Mouse (Mus musculus) intestine, postnatal 0 days (tissue): ENCODE data around the gene Yipf1. TPM values are rescaled to one million over a fixed set of nuclear protein-coding genes. Genes with fewer than 3 reads are reported as not detected.

Experiments used
- ATAC-seq: fragments of 200-750 bp; cut with Nextera tagmentation; 2 replicates; pipeline ENCODE4 v1.8.0; 2017; ENCODE audit warnings: mild to moderate bottlenecking, moderate TSS enrichment, moderate library complexity
- H3K27ac ChIP-seq: fragments of 300-500 bp; sonication (generic); 2 replicates; pipeline ENCODE4 v1.5.1; 2014; ENCODE audit warnings: mild to moderate bottlenecking, low read depth, low read length, moderate library complexity
- H3K27me3 ChIP-seq: fragments of 300-500 bp; sonication (generic); replicated peaks from 2 replicates; pipeline ENCODE4 v1.6.1; 2014; ENCODE audit warnings: low read length, mixed read lengths; ENCODE audit not compliant: control insufficient read depth, insufficient read depth
- H3K36me3 ChIP-seq: fragments of 300-500 bp; sonication (generic); 2 replicates; pipeline ENCODE4 v1.6.1; 2014; ENCODE audit warnings: mild to moderate bottlenecking, moderate library complexity; ENCODE audit not compliant: control insufficient read depth, insufficient read depth
- H3K4me1 ChIP-seq: fragments of 300-500 bp; sonication (generic); replicated peaks from 2 replicates; pipeline ENCODE4 v1.6.1; 2014; ENCODE audit warnings: antibody characterized with exemption, low read length, mixed read lengths; ENCODE audit not compliant: control insufficient read depth, insufficient read depth
- H3K4me2 ChIP-seq: fragments of 300-500 bp; sonication (generic); replicated peaks from 2 replicates; pipeline ENCODE4 v1.6.1; 2014; ENCODE audit warnings: low read depth, mild to moderate bottlenecking, moderate library complexity
- H3K4me3 ChIP-seq: fragments of 300-500 bp; sonication (generic); 2 replicates; pipeline ENCODE4 v1.5.1; 2014; ENCODE audit warnings: low read depth, low read length
- H3K9ac ChIP-seq: fragments of 300-500 bp; sonication (generic); 2 replicates; pipeline ENCODE4 v1.6.1; 2014; ENCODE audit warnings: mild to moderate bottlenecking, low read depth, low read length
- H3K9me3 ChIP-seq: fragments of 300-500 bp; sonication (generic); 2 replicates; pipeline ENCODE4 v1.6.1; 2016; ENCODE audit warnings: mixed run types; ENCODE audit not compliant: control insufficient read depth
- CTCF ChIP-seq: sonication (generic); IDR thresholded peaks from 2 replicates; pipeline ENCODE4 v1.5.1; 2016; ENCODE audit warnings: low read depth, mild to moderate bottlenecking, control low read depth, antibody characterized with exemption, moderate library complexity
- WGBS: fragments of 180-500 bp; shearing (Covaris S2); extraction: QIAGEN DNeasy Blood & Tissue Kit; methylation state at CpG from one replicate; pipeline ENCODE4 v1.1.7; 2014; 5-methylcytosine and 5-hydroxymethylcytosine counted together
- polyA plus RNA-seq: library from polyadenylated mRNA; unstranded; fragments of >200 nt; fragmentation: Nextera tagmentation; extraction: Ambion mirVana; gene quantifications from 2 replicates; pipeline ENCODE4 v1.2.1, GENCODE M21; 2015

The Yipf1 gene
- polyA plus RNA-seq, 1 experiment from 2014 or later: 127 TPM

DNA sequence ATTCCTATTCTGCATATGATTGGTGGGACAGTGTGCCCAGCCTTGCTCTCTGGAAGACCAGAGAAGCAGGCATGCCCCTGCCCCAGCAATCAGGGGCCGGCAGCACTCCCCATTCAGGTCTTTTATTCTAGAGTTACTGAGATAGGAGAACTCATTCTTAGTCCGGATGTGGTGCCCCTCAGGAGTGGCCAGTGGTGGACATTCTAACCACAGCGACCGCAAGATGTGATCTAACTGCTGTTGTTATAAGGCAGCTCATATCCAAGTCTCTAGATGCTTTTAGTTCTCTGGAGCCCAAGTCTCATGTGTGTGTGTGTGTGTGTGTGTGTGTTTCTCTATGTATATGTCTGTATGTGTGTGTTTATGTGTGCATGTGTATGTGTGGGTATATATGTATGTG lies 13.8 kb upstream of the Yipf1 start:
- H3K9ac ChIP-seq: no peak overlapping the region
- no peaks in the 10 kb centered on the region for H3K36me3 ChIP-seq
- H3K9me3 ChIP-seq: no peaks in the 10 kb centered on the region
- no peaks in the 10 kb centered on the region for H3K27me3 ChIP-seq
- no peak for TF ChIP-seq CTCF
- H3K4me2 ChIP-seq: no peak overlapping the region
- WGBS: 76% methylated on average over 4 of the region's 4 CpGs
- no peaks in the 10 kb centered on the region for H3K4me1 ChIP-seq
- H3K27ac ChIP-seq: no peak overlapping the region
- ATAC-seq: no peak
- H3K4me3 ChIP-seq: no peak overlapping the region

DNA sequence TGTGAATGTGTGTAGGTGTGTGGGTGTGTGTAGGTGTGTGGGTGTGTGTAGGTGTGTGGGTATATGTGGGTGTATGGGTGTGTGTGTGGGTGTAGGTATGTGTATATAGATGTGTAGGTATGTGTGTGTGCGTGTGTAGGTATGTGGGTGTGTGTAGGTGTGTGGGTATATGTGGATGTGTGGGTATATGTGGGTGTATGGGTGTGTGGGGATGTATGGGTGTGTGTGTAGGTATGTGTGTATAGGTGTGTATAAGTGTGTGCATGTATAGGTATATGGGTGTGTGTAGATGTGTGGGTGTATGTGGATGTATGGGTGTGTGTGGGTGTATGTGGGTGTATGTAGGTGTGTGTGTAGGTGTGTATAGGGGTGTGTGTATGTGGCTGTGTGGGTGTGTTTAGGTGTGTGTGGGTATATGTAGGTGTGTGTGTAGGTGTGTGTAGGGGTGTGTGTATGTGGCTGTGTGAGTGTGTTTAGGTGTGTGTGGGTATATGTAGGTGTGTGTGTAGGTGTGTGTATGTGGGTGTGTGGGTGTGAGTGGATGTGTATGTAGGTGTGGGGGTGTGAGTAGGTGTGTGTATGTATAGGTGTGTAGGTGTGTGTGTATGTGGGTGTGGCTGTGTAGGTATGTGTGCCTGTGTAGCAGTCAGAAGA lies 13.1 kb upstream of the Yipf1 start:
- Histone ChIP-seq H3K4me3 (no peak overlapping the region), H3K9me3 (no peaks in the 10 kb centered on the region), H3K27me3 (no peaks in the 10 kb centered on the region), H3K9ac (no peak overlapping the region), H3K4me2 (no peak overlapping the region), H3K4me1 (no peaks in the 10 kb centered on the region), H3K27ac (no peak overlapping the region), H3K36me3 (no peaks in the 10 kb centered on the region)
- no peak for ATAC-seq
- WGBS: 100% methylated on average over 1 of the region's 1 CpGs
- TF ChIP-seq CTCF: no peak

DNA sequence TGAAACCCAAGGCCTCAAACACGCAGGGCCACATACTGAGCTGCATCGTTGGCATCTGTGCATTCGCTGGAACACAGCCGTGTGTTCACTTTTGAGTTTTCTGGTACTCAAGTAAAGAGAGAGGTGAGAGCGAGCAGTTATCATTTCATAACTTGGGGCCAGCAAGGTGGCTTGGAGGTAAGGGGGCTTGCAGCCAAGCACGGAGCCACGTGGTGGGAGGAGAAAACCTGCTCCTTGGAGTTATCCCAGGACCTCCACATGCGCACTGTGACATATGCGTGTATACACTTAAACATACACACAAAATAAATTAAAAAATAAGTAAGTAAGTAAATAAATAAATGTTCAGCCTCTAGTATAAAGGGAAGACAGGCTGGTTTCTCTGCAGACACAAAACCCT lies 11.9 kb upstream of the Yipf1 start:
- H3K4me2 ChIP-seq: no peak overlapping the region
- no peaks in the 10 kb centered on the region for H3K36me3 ChIP-seq
- H3K9ac ChIP-seq: no peak overlapping the region
- no peaks in the 10 kb centered on the region for H3K27me3 ChIP-seq
- no peaks in the 10 kb centered on the region for H3K9me3 ChIP-seq
- TF ChIP-seq CTCF: no peak
- no peaks in the 10 kb centered on the region for H3K4me1 ChIP-seq
- WGBS: 79% methylated on average over 9 of the region's 9 CpGs
- H3K27ac ChIP-seq: peak overlapping the region; percentile 79
- H3K4me3 ChIP-seq: no peak overlapping the region
- ATAC-seq: no peak

DNA sequence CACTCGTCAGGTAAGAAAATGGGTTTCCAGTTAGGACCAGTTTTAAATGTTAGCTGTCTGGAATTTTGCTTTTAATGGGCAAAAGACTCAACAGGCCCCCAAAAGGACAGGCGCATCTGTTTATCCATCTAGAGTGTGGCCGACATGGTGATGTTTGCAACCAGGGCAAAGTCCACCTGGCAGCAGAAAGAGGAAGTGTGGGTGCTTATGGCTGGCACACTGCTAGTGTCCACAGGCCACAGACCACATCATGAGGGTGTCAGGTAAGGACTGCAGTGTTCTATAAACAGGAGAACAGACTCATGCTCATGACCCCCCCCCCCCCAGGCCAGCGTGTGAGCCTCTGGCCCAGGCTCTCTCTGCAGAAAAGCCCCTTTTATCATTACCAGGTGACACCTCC lies 11.3 kb upstream of the Yipf1 start:
- Histone ChIP-seq H3K4me2 (no peak overlapping the region), H3K36me3 (no peaks in the 10 kb centered on the region), H3K9ac (no peak overlapping the region), H3K27me3 (no peaks in the 10 kb centered on the region), H3K9me3 (no peaks in the 10 kb centered on the region), H3K4me3 (no peak overlapping the region), H3K27ac (peak overlapping the region; percentile 79), H3K4me1 (no peaks in the 10 kb centered on the region)
- WGBS: 35% methylated on average over 4 of the region's 4 CpGs
- peak; percentile 80 for ATAC-seq
- no peak for TF ChIP-seq CTCF

DNA sequence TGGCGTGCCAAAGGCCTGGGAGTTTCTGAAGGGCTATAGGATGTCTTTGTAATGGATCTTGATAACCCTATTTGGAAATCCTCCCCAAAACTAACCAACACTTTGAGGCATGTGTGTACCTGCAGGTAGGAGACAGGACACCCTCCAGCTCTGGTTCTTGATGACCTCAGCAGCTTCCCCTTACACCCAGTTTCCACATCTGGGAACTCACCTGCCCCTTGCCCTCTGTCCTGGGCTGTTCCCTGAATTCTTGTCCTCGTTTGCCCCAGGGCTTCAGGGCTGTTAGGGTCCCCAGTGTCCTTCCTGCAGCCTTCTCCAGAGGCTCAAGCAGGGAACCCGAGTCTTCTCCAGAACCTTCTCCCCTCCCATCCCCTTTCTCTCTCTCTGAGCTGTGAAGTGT lies 10.6 kb upstream of the Yipf1 start:
- no peak for ATAC-seq
- Histone ChIP-seq H3K4me3 (no peak overlapping the region), H3K4me1 (no peaks in the 10 kb centered on the region), H3K36me3 (no peaks in the 10 kb centered on the region), H3K4me2 (no peak overlapping the region), H3K9ac (no peak overlapping the region), H3K9me3 (no peaks in the 10 kb centered on the region), H3K27ac (peak overlapping the region; percentile 79), H3K27me3 (no peaks in the 10 kb centered on the region)
- no peak for TF ChIP-seq CTCF
- WGBS: 63% methylated on average over 3 of the region's 3 CpGs

DNA sequence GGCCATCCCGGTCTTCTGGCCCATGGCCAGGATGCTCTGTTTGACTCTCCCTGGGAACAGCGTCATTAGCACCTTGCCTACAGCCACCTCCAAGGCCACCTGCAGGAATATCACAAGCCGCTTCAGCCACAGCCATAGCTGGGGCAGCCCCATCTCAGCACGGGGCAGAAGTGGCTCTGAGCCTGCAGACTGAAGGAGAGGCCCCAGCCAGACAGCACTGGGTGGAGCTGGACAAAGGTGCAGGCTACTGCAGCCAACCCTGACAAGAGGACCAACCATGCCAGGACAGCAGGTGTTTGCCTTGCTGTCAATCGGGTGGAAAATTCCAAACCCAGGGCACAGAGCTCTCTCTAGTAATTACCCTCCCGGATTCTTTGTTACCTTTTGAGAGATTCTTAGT lies 7.2 kb upstream of the Yipf1 start, which contains the start of gene Dio1:
Dio1 (minus strand) TSS at position 204 of the 400 bp plus-strand sequence.
- ATAC-seq: peak; percentile 64
- peak within 1 kb of the TSS; percentile 55 for H3K4me2 ChIP-seq
- no peak for TF ChIP-seq CTCF
- H3K36me3 ChIP-seq: no peaks in the 10 kb centered on the region
- H3K9ac ChIP-seq: peak within 1 kb of the TSS; percentile 22; the same call in 1 of the 2 replicates
- H3K27ac ChIP-seq: peak within 1 kb of the TSS; percentile 50
- WGBS: 30% methylated on average over 6 of the region's 6 CpGs
- no peaks in the 10 kb centered on the region for H3K27me3 ChIP-seq
- H3K9me3 ChIP-seq: no peaks in the 10 kb centered on the region
- peak within 1 kb of the TSS; percentile 26 for H3K4me3 ChIP-seq
- H3K4me1 ChIP-seq: no peaks in the 10 kb centered on the region
